Mouse (Mus musculus) bone marrow macrophage, adult 2 months (primary cell): ENCODE results near the gene 9230102O04Rik. TPM values are rescaled to one million over a fixed set of nuclear protein-coding genes. Genes with fewer than 3 reads are reported as not detected.
A peak's percentile ranks its signal among the peaks of the same experiment; 100 is the strongest.

Experiments used
- H3K27ac ChIP-seq: 2 replicates; pipeline ENCODE4 v1.5.1; 2012; ENCODE audit warnings: low read depth, low read length; ENCODE audit not compliant: insufficient read depth
- H3K4me1 ChIP-seq: 2 replicates; pipeline ENCODE4 v1.6.1; 2012; ENCODE audit warnings: low read length; ENCODE audit not compliant: control insufficient read depth, insufficient read depth
- H3K4me3 ChIP-seq: 2 replicates; pipeline ENCODE4 v1.5.1; 2012; ENCODE audit warnings: mild to moderate bottlenecking, low read length, moderate library complexity; ENCODE audit not compliant: insufficient read depth
- CTCF ChIP-seq: IDR thresholded peaks from 2 replicates; pipeline ENCODE4 v1.5.1; 2012; ENCODE audit warnings: low read depth, mild to moderate bottlenecking, low read length, moderate library complexity
- POLR2A ChIP-seq: IDR thresholded peaks from 2 replicates; pipeline ENCODE4 v1.6.1; 2012; ENCODE audit warnings: mild to moderate bottlenecking, low read depth, low read length, borderline replicate concordance
- polyA plus RNA-seq: library from polyadenylated mRNA; stranded (reverse); fragments of >200 nt; gene quantifications from 2 replicates; pipeline ENCODE4 v1.2.4, GENCODE M21; 2012; ENCODE audit not compliant: missing spikeins, insufficient read depth, insufficient read length

The 9230102O04Rik gene
- polyA plus RNA-seq, 1 experiment, result not detected

- Histone ChIP-seq H3K4me1 (no peaks in the 10 kb centered on the region), H3K4me3 (peak overlapping the region; percentile 18; the same call in 1 of the 2 replicates), H3K27ac (no peak overlapping the region)
- no peak for TF ChIP-seq POLR2A
- TF ChIP-seq CTCF, result no peak
Observed at GRCm38 (mm10) chr2:9896097-9896770, 6.9 kb upstream of the 9230102O04Rik start.

DNA sequence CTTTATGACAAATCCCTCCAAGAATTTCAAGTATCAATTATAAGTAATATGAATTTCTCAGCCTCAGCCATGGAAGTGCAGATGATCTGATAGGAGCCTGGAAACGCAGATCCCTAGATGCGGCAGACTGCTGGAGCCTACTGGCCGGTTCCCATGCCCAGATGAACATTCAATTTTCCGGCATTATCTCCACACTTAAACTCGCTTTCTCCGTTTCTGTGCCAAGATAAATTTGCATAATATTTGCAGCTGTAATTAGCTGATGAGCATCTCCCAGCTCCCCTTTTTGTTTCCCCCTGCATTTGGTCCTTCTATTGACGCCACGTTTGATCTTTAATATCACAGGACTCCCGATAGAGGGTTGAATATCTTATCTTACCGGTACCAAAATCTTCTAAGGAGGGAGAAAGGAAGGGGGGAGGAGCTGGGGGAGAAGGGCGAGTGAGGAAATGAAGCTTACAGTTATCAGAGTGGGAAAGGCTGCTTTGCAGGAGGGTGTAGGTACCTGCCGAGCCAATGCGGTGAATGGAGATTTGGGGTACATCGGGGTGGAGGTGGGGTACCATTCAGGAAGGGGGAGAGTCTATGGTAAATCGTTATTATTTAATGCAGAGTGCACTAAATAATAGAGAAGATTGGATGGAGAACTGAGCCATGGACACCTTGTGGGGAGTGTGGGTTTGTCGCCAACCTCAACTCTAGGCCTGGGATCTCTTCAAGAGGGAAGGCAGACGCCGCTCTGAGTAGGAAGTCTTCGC, 5.7 kb upstream of the 9230102O04Rik start:
- H3K4me3 ChIP-seq, result no peak overlapping the region
- TF ChIP-seq CTCF (no peak), POLR2A (no peak)
- no peak overlapping the region for H3K27ac ChIP-seq
- no peaks in the 10 kb centered on the region; the same call in 1 of the 2 replicates for H3K4me1 ChIP-seq

- Histone ChIP-seq H3K4me1 (peaks cover 4% of the 10 kb centered on the region), H3K4me3 (no peak overlapping the region), H3K27ac (no peak overlapping the region)
- TF ChIP-seq CTCF (no peak), POLR2A (no peak)
Observed at GRCm38 (mm10) chr2:9893272-9893953, 4.1 kb upstream of the 9230102O04Rik start.

GRCm38 (mm10) chr2:9892541-9892940, 3.2 kb upstream of the 9230102O04Rik start:
- TF ChIP-seq POLR2A (no peak), CTCF (no peak)
- peaks cover 5% of the 10 kb centered on the region for H3K4me1 ChIP-seq
- H3K27ac ChIP-seq, result no peak overlapping the region
- no peak overlapping the region for H3K4me3 ChIP-seq

GRCm38 (mm10) chr2:9890906-9891305, 1.6 kb upstream of the 9230102O04Rik start:
- TF ChIP-seq POLR2A (no peak), CTCF (no peak)
- peaks cover 5% of the 10 kb centered on the region for H3K4me1 ChIP-seq
- no peak overlapping the region for H3K4me3 ChIP-seq
- H3K27ac ChIP-seq, result no peak overlapping the region

GRCm38 (mm10) chr2:9890251-9890650, 911 bp upstream of the 9230102O04Rik start:
- no peak overlapping the region for H3K27ac ChIP-seq
- H3K4me3 ChIP-seq, result peak overlapping the region; percentile 62; the same call in 1 of the 2 replicates
- TF ChIP-seq CTCF (no peak), POLR2A (no peak)
- peaks cover 5% of the 10 kb centered on the region for H3K4me1 ChIP-seq

- TF ChIP-seq CTCF, result no peak
- no peak for TF ChIP-seq POLR2A
Observed at GRCm38 (mm10) chr2:9889651-9890183, 377 bp upstream of the 9230102O04Rik start, which contains the start of gene Gata3. Gene Gata3, minus strand, starts transcription at chr2:9890034.

DNA sequence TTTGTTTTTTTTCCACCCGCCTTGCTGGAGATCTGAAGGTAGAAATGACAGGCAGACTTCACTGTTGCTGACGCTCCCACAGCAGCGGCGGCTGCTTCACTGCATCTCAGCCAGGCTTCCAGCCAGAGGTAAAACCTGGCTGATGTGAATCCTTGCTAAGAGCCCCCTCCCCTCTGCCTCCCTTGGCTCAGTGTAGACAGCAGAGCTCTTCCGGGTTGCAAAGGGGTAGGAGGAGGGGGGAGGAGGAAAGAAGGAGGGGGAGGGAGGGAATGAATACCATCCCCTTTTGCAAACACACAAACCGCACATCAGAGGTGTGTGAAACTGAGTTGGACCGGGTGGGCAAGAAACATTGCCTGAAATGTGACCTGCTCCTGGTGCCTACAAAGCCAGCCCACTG, 1.7 kb downstream of the 9230102O04Rik start:
- peaks cover 5% of the 10 kb centered on the region for H3K4me1 ChIP-seq
- H3K4me3 ChIP-seq, result no peak overlapping the region
- no peak overlapping the region for H3K27ac ChIP-seq
- TF ChIP-seq CTCF (no peak), POLR2A (no peak)

More at GRCm38 (mm10) chr2:9889651-9890183, 377 bp upstream of the 9230102O04Rik start, which contains the start of gene Gata3:
- peak within 1 kb of the TSS; percentile 62 for H3K4me3 ChIP-seq
- H3K4me1 ChIP-seq, result peaks cover 5% of the 10 kb centered on the region
- no peak within 1 kb of the TSS for H3K27ac ChIP-seq

GRCm38 (mm10) chr2:9886921-9887610, 2.3 kb downstream of the 9230102O04Rik start:
- H3K4me1 ChIP-seq, result peaks cover 5% of the 10 kb centered on the region
- no peak for TF ChIP-seq POLR2A
- TF ChIP-seq CTCF, result no peak
- no peak overlapping the region for H3K27ac ChIP-seq
- no peak overlapping the region for H3K4me3 ChIP-seq
